ENCODE assay signal across 11 mouse cellular contexts in genomic region chr14:49723361-49724054, GRCm38 (mm10). TPM values are rescaled to one million over a fixed set of nuclear protein-coding genes. Genes with fewer than 3 reads are reported as not detected.
A peak's percentile ranks its signal among the peaks of the same experiment; 100 is the strongest.
DNase-seq lines count a peak whose midpoint lies in the region; ATAC-seq lines count a peak whose summit lies in the region.
"Had no signal": no experiment of that assay in that cellular context is flagged by ENCODE, and none has a peak within 500 bp of the region (broad histone marks: within the 10 kb centered on the region; RNA-seq: fewer than 3 reads in every experiment).

No protein-coding gene starts in this region.

- no peak overlapping the region for H3K9ac ChIP-seq in hindbrain, embryonic 11.5 days (ENCODE audit: low read depth, low read length)
- H3K9ac ChIP-seq in neural tube, embryonic 14.5 days (replicated peaks; ENCODE audit: low read depth, low read length), result no peak overlapping the region
- H3K9ac ChIP-seq: limb, embryonic 15.5 days had no signal

- H3K4me2 ChIP-seq in hindbrain, embryonic 11.5 days (replicated peaks; ENCODE audit: low read depth, low read length), result no peak overlapping the region
- H3K4me2 ChIP-seq in neural tube, embryonic 14.5 days (ENCODE audit: low read depth, low read length), result no peak overlapping the region
- H3K4me2 ChIP-seq: limb, embryonic 15.5 days had no signal

- H3K9me3 ChIP-seq in hindbrain, embryonic 11.5 days (ENCODE audit: control insufficient read depth, low read length), result no peaks in the 10 kb centered on the region
- no peaks in the 10 kb centered on the region for H3K9me3 ChIP-seq in hindbrain, embryonic 10.5 days
- no peaks in the 10 kb centered on the region for H3K9me3 ChIP-seq in neural tube, embryonic 14.5 days (ENCODE audit: control insufficient read depth, low read length)
- H3K9me3 ChIP-seq: limb, embryonic 15.5 days had no signal

- no peaks in the 10 kb centered on the region for H3K27me3 ChIP-seq in hindbrain, embryonic 11.5 days (ENCODE audit: control insufficient read depth, insufficient read depth, low read length)
- H3K27me3 ChIP-seq in hindbrain, embryonic 10.5 days (ENCODE audit: insufficient read depth, poor library complexity, severe bottlenecking), result no peaks in the 10 kb centered on the region
- no peaks in the 10 kb centered on the region for H3K27me3 ChIP-seq in neural tube, embryonic 14.5 days (ENCODE audit: control insufficient read depth, insufficient read depth, low read length)
- H3K27me3 ChIP-seq: limb, embryonic 15.5 days had no signal

- no peaks in the 10 kb centered on the region for H3K4me1 ChIP-seq in hindbrain, embryonic 11.5 days (replicated peaks; ENCODE audit: control insufficient read depth, insufficient read depth, low read length)
- no peaks in the 10 kb centered on the region for H3K4me1 ChIP-seq in hindbrain, embryonic 10.5 days (replicated peaks)
- H3K4me1 ChIP-seq in neural tube, embryonic 14.5 days (ENCODE audit: control insufficient read depth, insufficient read depth, low read length), result no peaks in the 10 kb centered on the region
- H3K4me1 ChIP-seq: limb, embryonic 15.5 days had no signal

- peak; percentile 12 for DNase-seq in hindbrain, embryonic 11.5 days (ENCODE audit: low spot score)
- DNase-seq in hindbrain, embryonic 10.5 days (ENCODE audit: low spot score), result no peak
- DNase-seq in neural tube, embryonic 10.5 days (ENCODE audit: extremely low spot score, low spot score), result no peak
- DNase-seq in heart, adult 8-10 months (ENCODE audit: low spot score), result peak; percentile 65
- peak; percentile 25 for DNase-seq in right cerebral cortex, postnatal 14 days
- no peak for DNase-seq in spleen, postnatal 4 days (ENCODE audit: low spot score in 2 of 2)
- DNase-seq in thymus, postnatal 25 days, result no peak

- H3K27ac ChIP-seq in hindbrain, embryonic 11.5 days (ENCODE audit: low read depth, low read length), result no peak overlapping the region
- no peak overlapping the region for H3K27ac ChIP-seq in hindbrain, embryonic 10.5 days
- H3K27ac ChIP-seq in neural tube, embryonic 14.5 days (ENCODE audit: low read depth, low read length), result no peak overlapping the region
- H3K27ac ChIP-seq: limb, embryonic 15.5 days had no signal

- WGBS in hindbrain, embryonic 11.5 days, result 49% methylated on average over 4 of the region's 4 CpGs
- 64% methylated on average over 4 of the region's 4 CpGs for WGBS in hindbrain, embryonic 10.5 days
- 47% methylated on average over 4 of the region's 4 CpGs for WGBS in neural tube, embryonic 14.5 days

- H3K36me3 ChIP-seq in hindbrain, embryonic 11.5 days (ENCODE audit: control insufficient read depth, insufficient read depth, low read length), result no peaks in the 10 kb centered on the region
- H3K36me3 ChIP-seq in hindbrain, embryonic 10.5 days, result no peaks in the 10 kb centered on the region
- no peaks in the 10 kb centered on the region for H3K36me3 ChIP-seq in neural tube, embryonic 14.5 days (ENCODE audit: control insufficient read depth, insufficient read depth, low read length)
- H3K36me3 ChIP-seq: limb, embryonic 15.5 days had no signal

- no peak overlapping the region for H3K4me3 ChIP-seq in hindbrain, embryonic 11.5 days (ENCODE audit: low read depth, low read length)
- H3K4me3 ChIP-seq in hindbrain, embryonic 10.5 days, result no peak overlapping the region
- no peak overlapping the region for H3K4me3 ChIP-seq in neural tube, embryonic 14.5 days (ENCODE audit: low read depth, low read length)
- H3K4me3 ChIP-seq: limb, embryonic 15.5 days had no signal

- no peak for ATAC-seq in hindbrain, embryonic 11.5 days (ENCODE audit: low FRiP score)
- peak; percentile 63 for ATAC-seq in neural tube, embryonic 14.5 days (ENCODE audit: low read depth)
- ATAC-seq: activated CD4-positive, CD25-positive, alpha-beta regulatory T cell, adult 4 months had no signal

RNA-seq across cellular contexts. Expression of gene Armh4, which starts 59.7 kb away (rescaled TPM):
- polyA plus RNA-seq in hindbrain, embryonic 11.5 days (2014; fragmentation: Nextera tagmentation; extraction: Ambion mirVana), result 44.7 and 45.6 TPM in 2 replicates
- polyA plus RNA-seq in hindbrain, embryonic 10.5 days (2016; fragmentation: Nextera tagmentation; extraction: Ambion mirVana), result 37.7 and 39.5 TPM in 2 replicates
- 25.5 and 38.6 TPM in 2 replicates for polyA plus RNA-seq in neural tube, embryonic 14.5 days (2014; fragmentation: Nextera tagmentation; extraction: Ambion mirVana)
- 10 to 100 TPM in 2 of 4 experiments, 1 to 10 TPM in 2; 8.2 to 11.9 (median 9.6) TPM for total RNA-seq in heart, adult 8-10 months (2022)
- total RNA-seq: neutrophil, adult 5-6 weeks had no signal
- polyA plus RNA-seq: activated CD4-positive, CD25-positive, alpha-beta regulatory T cell, adult 4 months had no signal

Comparison
In these comparisons a context has a peak if more than half of its experiments do, and no peak if none do; other contexts are left out.
1. DNase-seq: peak in hindbrain, embryonic 11.5 days (single experiment), heart, adult 8-10 months (single experiment) and right cerebral cortex, postnatal 14 days (single experiment); none in hindbrain, embryonic 10.5 days (single experiment), neural tube, embryonic 10.5 days (single experiment), spleen, postnatal 4 days (0 of 2) and thymus, postnatal 25 days (single experiment).